Mouse (Mus musculus): Measurements from ENCODE around the gene Gbp5. TPM values are rescaled to one million over a fixed set of nuclear protein-coding genes. Genes with fewer than 3 reads are reported as not detected.
"Not testable (repeated sequence)": the region's sequence is repeated elsewhere in the genome, so short reads cannot be mapped to it uniquely, and the experiment has no call there.

Gbp5 gene
- polyA plus RNA-seq, 1 experiment from 2014 or later: 0.10 TPM

DNA sequence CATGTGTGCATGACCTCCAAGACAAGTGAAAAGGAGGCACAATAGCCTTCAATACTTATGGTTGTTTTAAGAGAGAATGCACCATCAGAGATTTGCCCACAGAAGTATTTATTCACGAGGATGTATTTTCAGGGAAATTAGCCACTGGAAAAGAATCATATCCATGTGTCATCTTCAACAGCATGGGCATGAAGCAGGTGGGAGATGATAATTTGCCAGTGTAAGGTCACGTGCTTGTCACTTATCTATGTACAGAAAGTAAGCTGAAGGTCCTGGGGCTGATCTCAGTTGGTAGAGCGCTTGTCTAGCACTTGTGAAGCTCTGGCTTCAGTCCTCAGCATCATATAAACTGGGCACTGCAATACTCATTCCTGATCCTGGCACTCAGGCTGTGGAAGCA, 37.8 kb downstream of the Gbp5 start:
- Histone ChIP-seq H3K4me1 (ENCODE audit: control insufficient read depth, insufficient read depth, low read length) (no peaks in the 10 kb centered on the region), H3K9me3 (replicated peaks; ENCODE audit: control insufficient read depth, low read length) (no peaks in the 10 kb centered on the region), H3K27ac (ENCODE audit: low read length) (no peak overlapping the region), H3K9ac (ENCODE audit: low read length) (no peak overlapping the region), H3K4me3 (replicated peaks; ENCODE audit: low read length) (no peak overlapping the region), H3K4me2 (ENCODE audit: low read depth, low read length) (no peak overlapping the region), H3K36me3 (ENCODE audit: control insufficient read depth, insufficient read depth, low read length) (no peaks in the 10 kb centered on the region), H3K27me3 (ENCODE audit: control insufficient read depth, insufficient read depth, low read length) (no peaks in the 10 kb centered on the region)
- ATAC-seq (ENCODE audit: insufficient read depth, low FRiP score): no peak
- 85% methylated on average over 3 of the region's 3 CpGs for WGBS

DNA sequence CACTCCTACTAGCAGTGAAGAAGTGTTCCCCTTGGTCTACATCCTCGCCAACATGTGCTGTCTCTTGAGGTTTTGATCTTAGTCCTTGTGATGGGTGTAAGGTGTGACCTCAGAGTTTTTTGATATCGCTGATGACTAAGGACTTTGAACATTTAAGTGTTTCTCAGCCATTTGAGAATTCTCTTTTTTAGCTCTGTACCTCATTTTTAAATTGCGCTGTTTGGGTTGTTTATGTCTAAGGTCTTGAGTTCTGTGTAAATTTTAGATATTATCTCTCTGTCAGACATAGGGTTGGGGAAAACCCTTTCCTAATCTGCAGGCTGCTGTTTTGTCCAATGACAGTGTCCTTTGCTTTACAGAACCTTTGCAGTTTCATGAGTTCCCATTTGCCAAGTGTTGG, 39.4 kb downstream of the Gbp5 start:
- no peak overlapping the region for H3K4me3 ChIP-seq (replicated peaks; ENCODE audit: low read length)
- no peak overlapping the region for H3K27ac ChIP-seq (ENCODE audit: low read length)
- H3K4me1 ChIP-seq (ENCODE audit: control insufficient read depth, insufficient read depth, low read length): no peaks in the 10 kb centered on the region
- no peak overlapping the region for H3K9ac ChIP-seq (ENCODE audit: low read length)
- WGBS: 89% methylated on average over 3 of the region's 3 CpGs
- no peaks in the 10 kb centered on the region for H3K9me3 ChIP-seq (replicated peaks; ENCODE audit: control insufficient read depth, low read length)
- no peak overlapping the region for H3K4me2 ChIP-seq (ENCODE audit: low read depth, low read length)
- no peaks in the 10 kb centered on the region for H3K36me3 ChIP-seq (ENCODE audit: control insufficient read depth, insufficient read depth, low read length)
- no peaks in the 10 kb centered on the region for H3K27me3 ChIP-seq (ENCODE audit: control insufficient read depth, insufficient read depth, low read length)
- ATAC-seq (ENCODE audit: insufficient read depth, low FRiP score): no peak

DNA sequence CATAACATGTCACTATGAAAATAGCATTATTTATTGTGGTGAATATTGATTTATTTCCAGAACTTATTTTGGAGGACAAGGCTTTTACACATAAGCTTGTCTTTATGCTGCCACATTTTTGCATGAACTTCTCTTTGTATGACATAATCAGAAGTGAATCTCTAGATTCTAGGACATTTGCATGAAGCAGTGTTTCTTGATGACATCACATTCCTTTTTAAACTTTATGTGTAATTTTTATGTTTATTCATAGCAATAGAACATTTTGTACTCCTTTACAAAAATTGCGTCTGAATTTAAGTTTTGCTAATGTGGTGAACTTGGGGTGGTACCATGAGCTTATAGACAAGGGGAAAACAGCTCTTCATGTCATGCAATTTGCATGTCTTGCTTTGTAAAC, 41.9 kb downstream of the Gbp5 start:
- H3K36me3 ChIP-seq (ENCODE audit: control insufficient read depth, insufficient read depth, low read length): no peaks in the 10 kb centered on the region
- WGBS: 56% methylated on average over 1 of the region's 1 CpGs
- ATAC-seq (ENCODE audit: insufficient read depth, low FRiP score): no peak

DNA sequence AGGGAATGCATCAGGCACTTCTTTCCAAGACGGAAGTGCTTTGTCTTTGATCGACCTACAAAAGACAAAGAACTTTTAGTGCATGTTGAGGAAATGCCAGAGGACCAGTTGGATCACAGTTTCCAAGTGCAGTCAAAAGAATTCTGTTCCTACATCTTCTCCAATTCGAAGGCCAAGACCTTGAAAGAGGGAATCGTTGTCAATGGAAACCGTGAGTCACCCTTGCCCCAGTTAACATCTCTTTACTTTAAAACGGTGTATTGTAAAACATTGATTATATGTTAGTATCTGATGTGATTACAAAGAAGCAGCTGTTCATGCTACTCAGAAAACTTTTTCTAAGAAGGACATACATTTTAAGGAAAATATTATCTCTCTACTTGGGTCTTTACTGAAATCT, 47.6 kb downstream of the Gbp5 start:
- Histone ChIP-seq H3K27ac (ENCODE audit: low read length) (no peak overlapping the region), H3K9me3 (replicated peaks; ENCODE audit: control insufficient read depth, low read length) (no peaks in the 10 kb centered on the region), H3K4me1 (ENCODE audit: control insufficient read depth, insufficient read depth, low read length) (no peaks in the 10 kb centered on the region), H3K27me3 (ENCODE audit: control insufficient read depth, insufficient read depth, low read length) (no peaks in the 10 kb centered on the region), H3K36me3 (ENCODE audit: control insufficient read depth, insufficient read depth, low read length) (no peaks in the 10 kb centered on the region), H3K9ac (ENCODE audit: low read length) (no peak overlapping the region), H3K4me3 (replicated peaks; ENCODE audit: low read length) (no peak overlapping the region), H3K4me2 (ENCODE audit: low read depth, low read length) (no peak overlapping the region)
- no peak for ATAC-seq (ENCODE audit: insufficient read depth, low FRiP score)
- 82% methylated on average over 6 of the region's 6 CpGs for WGBS

More for the DNA sequence above, 41.9 kb downstream of the Gbp5 start:
- Histone ChIP-seq H3K4me1 (ENCODE audit: control insufficient read depth, insufficient read depth, low read length) (no peaks in the 10 kb centered on the region), H3K27me3 (ENCODE audit: control insufficient read depth, insufficient read depth, low read length) (no peaks in the 10 kb centered on the region), H3K9me3 (replicated peaks; ENCODE audit: control insufficient read depth, low read length) (no peaks in the 10 kb centered on the region), H3K4me3 (replicated peaks; ENCODE audit: low read length) (no peak overlapping the region), H3K4me2 (ENCODE audit: low read depth, low read length) (no peak overlapping the region), H3K9ac (ENCODE audit: low read length) (no peak overlapping the region), H3K27ac (ENCODE audit: low read length) (no peak overlapping the region)

DNA sequence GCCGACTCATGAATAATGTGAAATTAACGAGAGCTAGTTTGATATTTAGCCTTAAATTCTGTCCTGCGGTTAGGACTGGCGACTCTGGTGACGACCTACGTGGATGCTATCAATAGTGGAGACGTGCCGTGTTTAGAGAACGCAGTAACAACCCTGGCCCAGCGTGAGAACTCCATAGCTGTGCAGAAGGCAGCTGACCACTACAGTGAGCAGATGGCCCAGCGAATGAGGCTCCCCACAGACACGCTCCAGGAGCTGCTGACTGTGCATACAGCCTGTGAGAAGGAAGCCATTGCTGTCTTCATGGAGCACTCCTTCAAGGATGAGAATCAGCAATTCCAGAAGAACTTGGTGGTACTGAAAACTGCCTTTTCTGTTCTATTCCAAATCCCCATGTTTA, 49.0 kb downstream of the Gbp5 start:
- H3K27ac ChIP-seq (ENCODE audit: low read length); H3K4me3 ChIP-seq (replicated peaks; ENCODE audit: low read length); H3K36me3 ChIP-seq (ENCODE audit: control insufficient read depth, insufficient read depth, low read length); ATAC-seq (ENCODE audit: insufficient read depth, low FRiP score); H3K4me2 ChIP-seq (ENCODE audit: low read depth, low read length); H3K4me1 ChIP-seq (ENCODE audit: control insufficient read depth, insufficient read depth, low read length); H3K9ac ChIP-seq (ENCODE audit: low read length); H3K27me3 ChIP-seq (ENCODE audit: control insufficient read depth, insufficient read depth, low read length); H3K9me3 ChIP-seq (replicated peaks; ENCODE audit: control insufficient read depth, low read length): not testable (repeated sequence)
- WGBS: 85% methylated on average over 12 of the region's 12 CpGs

DNA sequence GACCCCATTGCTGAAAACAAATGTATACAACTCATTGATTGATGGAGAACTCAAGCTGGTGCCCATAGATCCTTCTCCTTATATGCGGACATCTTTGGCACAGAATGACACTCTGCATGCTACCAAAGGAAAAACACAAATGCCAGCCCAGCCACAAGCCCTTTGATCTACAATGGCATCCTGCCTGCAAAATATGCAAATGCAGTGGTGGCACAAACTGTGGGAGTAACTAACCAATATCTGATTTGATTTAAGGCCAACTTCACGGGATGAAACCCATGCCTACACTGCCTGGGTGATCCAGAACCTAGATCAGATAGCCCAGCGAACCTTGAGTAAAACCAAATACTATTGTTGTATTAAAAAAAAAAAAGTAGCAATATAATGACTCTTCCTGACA, 52.9 kb downstream of the Gbp5 start:
- no peak for ATAC-seq (ENCODE audit: insufficient read depth, low FRiP score)
- no peaks in the 10 kb centered on the region for H3K36me3 ChIP-seq (ENCODE audit: control insufficient read depth, insufficient read depth, low read length)
- no peak overlapping the region for H3K9ac ChIP-seq (ENCODE audit: low read length)
- WGBS: 80% methylated on average over 3 of the region's 3 CpGs
- H3K4me2 ChIP-seq (ENCODE audit: low read depth, low read length): no peak overlapping the region
- H3K4me3 ChIP-seq (replicated peaks; ENCODE audit: low read length): no peak overlapping the region
- H3K9me3 ChIP-seq (replicated peaks; ENCODE audit: control insufficient read depth, low read length): no peaks in the 10 kb centered on the region
- H3K27ac ChIP-seq (ENCODE audit: low read length): no peak overlapping the region
- H3K27me3 ChIP-seq (ENCODE audit: control insufficient read depth, insufficient read depth, low read length): no peaks in the 10 kb centered on the region
- no peaks in the 10 kb centered on the region for H3K4me1 ChIP-seq (ENCODE audit: control insufficient read depth, insufficient read depth, low read length)

DNA sequence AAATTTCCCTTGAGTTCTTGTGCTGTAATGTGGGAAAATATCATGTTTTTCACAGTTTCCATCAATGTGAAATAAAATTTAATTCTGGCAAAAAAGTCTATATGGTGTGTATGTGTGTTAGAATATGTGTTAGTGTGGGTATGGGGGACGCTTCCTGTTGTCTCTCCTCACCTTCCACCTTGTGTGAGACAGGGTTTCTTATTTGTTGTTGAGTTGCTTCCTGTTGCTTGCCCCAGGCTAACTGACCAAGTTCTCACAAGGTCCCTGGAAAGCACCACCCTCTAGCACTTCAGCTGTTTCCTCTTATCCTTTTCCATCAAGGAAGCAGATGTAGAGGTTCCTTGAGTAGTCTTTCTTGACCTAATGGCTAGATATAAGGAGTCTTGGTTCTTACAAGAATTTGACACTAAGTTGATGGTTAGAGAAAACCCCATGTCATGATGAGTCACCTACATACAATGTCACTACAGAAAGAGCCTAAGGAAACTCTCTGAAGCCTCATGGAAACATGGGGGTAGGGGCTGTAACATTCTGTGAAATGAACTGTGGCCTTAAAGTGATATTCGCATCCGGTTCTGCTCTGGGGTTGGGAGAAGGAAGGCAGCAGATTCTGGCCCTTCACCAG, 56.4 kb downstream of the Gbp5 start:
- Histone ChIP-seq H3K9me3 (replicated peaks; ENCODE audit: control insufficient read depth, low read length) (no peaks in the 10 kb centered on the region), H3K27me3 (ENCODE audit: control insufficient read depth, insufficient read depth, low read length) (no peaks in the 10 kb centered on the region), H3K4me2 (ENCODE audit: low read depth, low read length) (no peak overlapping the region), H3K27ac (ENCODE audit: low read length) (no peak overlapping the region), H3K36me3 (ENCODE audit: control insufficient read depth, insufficient read depth, low read length) (no peaks in the 10 kb centered on the region), H3K9ac (ENCODE audit: low read length) (no peak overlapping the region), H3K4me3 (replicated peaks; ENCODE audit: low read length) (no peak overlapping the region), H3K4me1 (ENCODE audit: control insufficient read depth, insufficient read depth, low read length) (no peaks in the 10 kb centered on the region)
- ATAC-seq (ENCODE audit: insufficient read depth, low FRiP score): no peak
- WGBS: 84% methylated on average over 3 of the region's 3 CpGs

DNA sequence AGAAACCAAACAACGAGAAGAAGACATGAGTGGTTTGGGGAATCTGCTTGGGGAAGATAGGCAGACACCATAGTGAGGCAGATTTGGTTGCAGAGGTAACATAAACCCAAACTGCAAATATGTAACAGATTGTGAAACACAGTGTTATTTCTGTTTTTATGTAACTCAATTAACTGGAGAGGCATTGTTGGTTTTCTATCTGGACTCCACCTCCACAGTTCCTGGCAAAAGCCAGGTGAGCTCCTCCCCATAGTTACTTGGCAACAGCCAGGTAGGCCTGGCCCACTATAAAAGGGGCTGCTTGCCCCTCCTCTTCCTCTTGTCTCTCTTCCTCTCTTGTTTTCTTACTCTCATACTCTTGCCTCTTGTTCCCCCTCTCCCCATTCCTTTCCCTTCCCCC, 60.8 kb downstream of the Gbp5 start:
- H3K4me3 ChIP-seq (replicated peaks; ENCODE audit: low read length): no peak overlapping the region
- H3K27me3 ChIP-seq (ENCODE audit: control insufficient read depth, insufficient read depth, low read length): no peaks in the 10 kb centered on the region
- no peaks in the 10 kb centered on the region for H3K9me3 ChIP-seq (replicated peaks; ENCODE audit: control insufficient read depth, low read length)
- H3K4me1 ChIP-seq (ENCODE audit: control insufficient read depth, insufficient read depth, low read length): no peaks in the 10 kb centered on the region
- 79% methylated on average over 1 of the region's 1 CpGs for WGBS
- no peak for ATAC-seq (ENCODE audit: insufficient read depth, low FRiP score)
- no peaks in the 10 kb centered on the region for H3K36me3 ChIP-seq (ENCODE audit: control insufficient read depth, insufficient read depth, low read length)
- H3K4me2 ChIP-seq (ENCODE audit: low read depth, low read length): no peak overlapping the region
- H3K27ac ChIP-seq (ENCODE audit: low read length): no peak overlapping the region
- H3K9ac ChIP-seq (ENCODE audit: low read length): no peak overlapping the region

DNA sequence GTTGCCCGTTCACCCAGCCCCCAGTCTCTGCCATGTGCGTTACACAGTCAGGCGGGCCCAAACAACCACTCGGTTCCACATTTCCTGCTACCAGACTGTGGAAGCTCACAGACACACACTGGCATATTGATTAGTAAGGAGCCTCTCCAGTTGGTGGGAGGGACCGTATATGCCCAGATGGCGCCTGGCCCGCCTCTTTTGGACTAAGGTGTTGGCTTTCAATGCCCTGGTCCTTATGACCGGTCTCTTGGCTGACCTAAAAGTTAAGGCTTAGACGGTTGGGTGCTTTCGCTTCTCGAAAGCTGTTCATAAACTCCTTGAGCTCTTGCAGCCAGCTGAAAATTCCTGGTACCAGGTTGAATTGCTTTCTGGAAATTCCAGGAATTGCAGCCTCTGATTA, 61.8 kb downstream of the Gbp5 start:
- 0 out of 2 replicates have a peak, but pooled peaks cover 4% of the 10 kb centered on the region for H3K4me1 ChIP-seq (ENCODE audit: control insufficient read depth, insufficient read depth, low read length)
- H3K4me2 ChIP-seq (ENCODE audit: low read depth, low read length): no peak overlapping the region
- H3K9ac ChIP-seq (ENCODE audit: low read length): no peak overlapping the region
- ATAC-seq (ENCODE audit: insufficient read depth, low FRiP score): no peak
- no peaks in the 10 kb centered on the region for H3K36me3 ChIP-seq (ENCODE audit: control insufficient read depth, insufficient read depth, low read length)
- H3K4me3 ChIP-seq (replicated peaks; ENCODE audit: low read length): no peak overlapping the region
- 87% methylated on average over 11 of the region's 11 CpGs for WGBS
- no peak overlapping the region for H3K27ac ChIP-seq (ENCODE audit: low read length)
- no peaks in the 10 kb centered on the region for H3K27me3 ChIP-seq (ENCODE audit: control insufficient read depth, insufficient read depth, low read length)
- H3K9me3 ChIP-seq (replicated peaks; ENCODE audit: control insufficient read depth, low read length): no peaks in the 10 kb centered on the region

All from stomach, embryonic 16.5 days (tissue).